Mouse (Mus musculus): ENCODE results near the gene Pus3. TPM values are rescaled to one million over a fixed set of nuclear protein-coding genes. Genes with fewer than 3 reads are reported as not detected.

Gene Pus3
- polyA plus RNA-seq, 1 experiment from 2014 or later = 24.8 TPM

DNA sequence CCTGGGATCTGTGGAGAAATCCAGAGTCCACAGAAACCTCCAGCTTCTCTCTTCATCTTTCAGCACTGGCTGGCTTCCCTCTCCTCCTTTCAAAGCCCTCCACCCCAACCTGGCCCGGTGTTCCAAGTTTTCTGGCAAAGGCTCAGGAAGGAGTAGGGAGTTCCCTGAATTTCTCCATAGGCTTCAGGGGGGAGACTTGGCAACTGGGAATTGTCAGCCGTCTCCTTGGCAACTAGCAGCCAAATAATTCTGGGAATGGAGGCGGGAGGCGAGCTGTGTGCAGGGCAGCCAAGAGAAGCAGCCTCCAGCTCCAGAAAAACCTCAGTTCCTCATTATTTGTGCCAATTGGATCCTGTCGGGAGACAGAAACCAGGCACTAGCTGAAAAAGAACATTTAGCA is 34.9 kb upstream of the Pus3 start:
- H3K27me3 ChIP-seq (ENCODE audit: control insufficient read depth, insufficient read depth, low read length) = no peaks in the 10 kb centered on the region
- 18% methylated on average over 5 of the region's 5 CpGs for WGBS
- H3K4me3 ChIP-seq (ENCODE audit: low read depth, low read length) = no peak overlapping the region
- ATAC-seq (ENCODE audit: low FRiP score) (peak; percentile 73), DNase-seq (ENCODE audit: low spot score, missing footprints) (peak; percentile 87)
- H3K4me2 ChIP-seq = no peak overlapping the region
- H3K36me3 ChIP-seq (ENCODE audit: control insufficient read depth, insufficient read depth, low read length) = no peaks in the 10 kb centered on the region
- peaks cover 10% of the 10 kb centered on the region for H3K4me1 ChIP-seq (ENCODE audit: control insufficient read depth, insufficient read depth, low read length)
- no peak overlapping the region for H3K9ac ChIP-seq (ENCODE audit: low read length)
- H3K27ac ChIP-seq (ENCODE audit: low read depth, low read length) = no peak overlapping the region
- no peaks in the 10 kb centered on the region for H3K9me3 ChIP-seq (ENCODE audit: control insufficient read depth, low read length)

- Histone ChIP-seq H3K9ac (ENCODE audit: low read length) (no peak overlapping the region), H3K36me3 (ENCODE audit: control insufficient read depth, insufficient read depth, low read length) (no peaks in the 10 kb centered on the region), H3K27ac (ENCODE audit: low read depth, low read length) (no peak overlapping the region), H3K4me3 (ENCODE audit: low read depth, low read length) (no peak overlapping the region), H3K4me1 (ENCODE audit: control insufficient read depth, insufficient read depth, low read length) (peaks cover 10% of the 10 kb centered on the region), H3K9me3 (ENCODE audit: control insufficient read depth, low read length) (no peaks in the 10 kb centered on the region), H3K4me2 (no peak overlapping the region), H3K27me3 (ENCODE audit: control insufficient read depth, insufficient read depth, low read length) (no peaks in the 10 kb centered on the region)
- peak; percentile 86 for ATAC-seq (ENCODE audit: low FRiP score)
- 27% methylated on average over 7 of the region's 7 CpGs for WGBS
- peak; percentile 97 for DNase-seq (ENCODE audit: low spot score, missing footprints)
Measured at GRCm38 (mm10) chr9:35523941-35524411, 34.4 kb upstream of the Pus3 start.

- H3K4me1 ChIP-seq (ENCODE audit: control insufficient read depth, insufficient read depth, low read length) = no peaks in the 10 kb centered on the region
- DNase-seq (ENCODE audit: low spot score, missing footprints) (peak; percentile 49), ATAC-seq (ENCODE audit: low FRiP score) (no peak)
- H3K27me3 ChIP-seq (ENCODE audit: control insufficient read depth, insufficient read depth, low read length) = no peaks in the 10 kb centered on the region
- no peak overlapping the region for H3K9ac ChIP-seq (ENCODE audit: low read length)
- no peak overlapping the region for H3K27ac ChIP-seq (ENCODE audit: low read depth, low read length)
- H3K4me2 ChIP-seq = no peak overlapping the region
- no peaks in the 10 kb centered on the region for H3K36me3 ChIP-seq (ENCODE audit: control insufficient read depth, insufficient read depth, low read length)
- 65% methylated on average over 3 of the region's 3 CpGs for WGBS
- H3K9me3 ChIP-seq (ENCODE audit: control insufficient read depth, low read length) = no peaks in the 10 kb centered on the region
- H3K4me3 ChIP-seq (ENCODE audit: low read depth, low read length) = no peak overlapping the region
Measured at GRCm38 (mm10) chr9:35529141-35529540, 29.3 kb upstream of the Pus3 start.

DNA sequence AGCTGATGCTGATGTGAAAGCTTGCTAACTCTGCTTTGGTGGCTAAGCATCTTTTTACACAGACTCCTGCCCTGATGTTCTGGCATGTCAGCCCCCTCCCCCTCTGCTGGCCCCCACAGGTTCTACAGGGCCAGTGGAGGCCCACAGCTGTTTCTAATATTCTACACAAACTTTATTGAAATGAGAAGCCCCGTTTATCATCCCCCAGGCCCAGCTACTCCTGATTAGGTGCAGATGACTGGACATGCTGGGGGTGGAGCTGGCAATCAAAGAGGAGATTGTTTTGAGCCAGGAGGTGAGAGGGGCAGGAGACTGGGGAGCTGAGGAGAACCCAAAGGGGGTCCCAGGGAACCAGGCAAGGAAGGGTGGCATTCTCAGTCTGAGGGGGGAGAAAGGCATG is 28.6 kb upstream of the Pus3 start:
- no peak overlapping the region for H3K4me3 ChIP-seq (ENCODE audit: low read depth, low read length)
- ATAC-seq (ENCODE audit: low FRiP score) (no peak), DNase-seq (ENCODE audit: low spot score, missing footprints) (peak; percentile 59)
- H3K27ac ChIP-seq (ENCODE audit: low read depth, low read length) = no peak overlapping the region
- H3K4me2 ChIP-seq = no peak overlapping the region
- H3K4me1 ChIP-seq (ENCODE audit: control insufficient read depth, insufficient read depth, low read length) = no peaks in the 10 kb centered on the region
- WGBS = 53% methylated on average over 1 of the region's 1 CpGs
- no peaks in the 10 kb centered on the region for H3K27me3 ChIP-seq (ENCODE audit: control insufficient read depth, insufficient read depth, low read length)
- no peaks in the 10 kb centered on the region for H3K36me3 ChIP-seq (ENCODE audit: control insufficient read depth, insufficient read depth, low read length)
- H3K9ac ChIP-seq (ENCODE audit: low read length) = no peak overlapping the region
- H3K9me3 ChIP-seq (ENCODE audit: control insufficient read depth, low read length) = no peaks in the 10 kb centered on the region

- no peak for ATAC-seq (ENCODE audit: low FRiP score)
- no peak for DNase-seq (ENCODE audit: low spot score, missing footprints)
- Histone ChIP-seq H3K27me3 (ENCODE audit: control insufficient read depth, insufficient read depth, low read length) (no peaks in the 10 kb centered on the region), H3K9ac (ENCODE audit: low read length) (no peak overlapping the region), H3K4me2 (no peak overlapping the region), H3K27ac (ENCODE audit: low read depth, low read length) (no peak overlapping the region), H3K36me3 (ENCODE audit: control insufficient read depth, insufficient read depth, low read length) (no peaks in the 10 kb centered on the region), H3K4me1 (ENCODE audit: control insufficient read depth, insufficient read depth, low read length) (no peaks in the 10 kb centered on the region), H3K4me3 (ENCODE audit: low read depth, low read length) (no peak overlapping the region), H3K9me3 (ENCODE audit: control insufficient read depth, low read length) (no peaks in the 10 kb centered on the region)
- WGBS = 80% methylated on average over 9 of the region's 9 CpGs
Measured at GRCm38 (mm10) chr9:35533266-35533665, 25.1 kb upstream of the Pus3 start.

GRCm38 (mm10) chr9:35535110-35535509 is 23.3 kb upstream of the Pus3 start:
- Histone ChIP-seq H3K4me3 (ENCODE audit: low read depth, low read length) (no peak overlapping the region), H3K4me1 (ENCODE audit: control insufficient read depth, insufficient read depth, low read length) (no peaks in the 10 kb centered on the region), H3K36me3 (ENCODE audit: control insufficient read depth, insufficient read depth, low read length) (no peaks in the 10 kb centered on the region), H3K27ac (ENCODE audit: low read depth, low read length) (no peak overlapping the region), H3K9me3 (ENCODE audit: control insufficient read depth, low read length) (no peaks in the 10 kb centered on the region), H3K9ac (ENCODE audit: low read length) (no peak overlapping the region), H3K4me2 (no peak overlapping the region), H3K27me3 (ENCODE audit: control insufficient read depth, insufficient read depth, low read length) (no peaks in the 10 kb centered on the region)
- 8% methylated on average over 2 of the region's 2 CpGs for WGBS
- DNase-seq (ENCODE audit: low spot score, missing footprints) (peak; percentile 93), ATAC-seq (ENCODE audit: low FRiP score) (peak; percentile 90)

DNA sequence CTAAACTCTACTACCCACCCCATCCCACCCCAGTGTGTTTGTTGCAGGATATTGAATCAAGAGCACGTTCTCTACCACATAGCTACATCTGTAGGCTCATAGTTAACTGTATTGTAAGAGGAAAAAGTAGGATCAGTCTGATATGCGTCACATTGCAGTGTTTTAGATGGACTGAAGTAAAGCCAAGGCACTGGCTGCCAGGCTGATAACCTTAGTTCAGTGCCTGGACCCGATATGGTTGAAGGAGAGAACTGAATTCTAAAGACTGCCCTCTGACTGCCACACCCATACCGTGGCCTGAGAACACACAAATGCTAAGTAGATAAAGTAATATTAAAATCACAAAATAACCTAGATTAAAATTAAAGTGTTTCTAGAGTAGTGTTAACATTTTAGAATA is 22.5 kb upstream of the Pus3 start:
- DNase-seq (ENCODE audit: low spot score, missing footprints) (peak; percentile 69), ATAC-seq (ENCODE audit: low FRiP score) (no peak)
- Histone ChIP-seq H3K27me3 (ENCODE audit: control insufficient read depth, insufficient read depth, low read length) (no peaks in the 10 kb centered on the region), H3K9me3 (ENCODE audit: control insufficient read depth, low read length) (no peaks in the 10 kb centered on the region), H3K4me2 (no peak overlapping the region), H3K4me1 (ENCODE audit: control insufficient read depth, insufficient read depth, low read length) (no peaks in the 10 kb centered on the region), H3K27ac (ENCODE audit: low read depth, low read length) (no peak overlapping the region), H3K36me3 (ENCODE audit: control insufficient read depth, insufficient read depth, low read length) (no peaks in the 10 kb centered on the region), H3K4me3 (ENCODE audit: low read depth, low read length) (no peak overlapping the region), H3K9ac (ENCODE audit: low read length) (no peak overlapping the region)
- 81% methylated on average over 4 of the region's 4 CpGs for WGBS

DNA sequence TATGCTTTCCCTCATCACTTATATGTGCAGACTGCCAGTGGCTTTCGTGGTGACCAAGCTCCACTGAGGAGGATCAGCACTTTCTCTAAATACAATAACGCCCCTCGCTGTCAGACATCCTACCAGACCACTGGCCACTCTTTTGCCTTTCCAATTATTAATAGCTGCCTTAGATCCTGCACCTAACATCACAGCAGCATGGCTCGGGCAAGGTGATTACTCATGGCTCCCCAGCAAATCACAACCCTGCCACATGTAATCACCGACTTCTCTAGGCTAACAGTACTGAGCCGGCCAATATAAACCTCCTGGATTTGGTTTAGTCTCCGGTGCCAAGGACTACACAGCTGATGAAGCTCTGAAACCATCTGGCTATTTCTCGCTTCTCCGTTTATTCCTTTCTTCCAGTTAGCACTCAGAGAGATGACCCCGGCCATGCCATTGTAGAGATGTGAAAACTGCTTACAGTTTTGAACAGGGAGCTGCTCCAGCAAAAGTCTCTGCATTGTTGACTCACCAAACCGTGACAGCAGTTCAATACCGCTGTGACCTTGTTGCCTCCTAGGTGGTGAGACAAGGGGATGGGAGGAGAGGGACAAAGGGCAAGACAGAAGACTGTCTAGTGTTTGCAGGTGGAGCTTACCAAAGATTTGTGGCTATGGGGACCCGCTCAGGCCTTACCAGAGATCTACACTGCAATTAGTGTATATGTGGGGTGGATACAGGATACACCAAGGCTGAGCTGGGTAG is 19.2 kb upstream of the Pus3 start:
- no peaks in the 10 kb centered on the region for H3K9me3 ChIP-seq (ENCODE audit: control insufficient read depth, low read length)
- H3K4me2 ChIP-seq = no peak overlapping the region
- 78% methylated on average over 13 of the region's 13 CpGs for WGBS
- H3K27ac ChIP-seq (ENCODE audit: low read depth, low read length) = no peak overlapping the region
- no peaks in the 10 kb centered on the region for H3K36me3 ChIP-seq (ENCODE audit: control insufficient read depth, insufficient read depth, low read length)
- no peak overlapping the region for H3K9ac ChIP-seq (ENCODE audit: low read length)
- H3K27me3 ChIP-seq (ENCODE audit: control insufficient read depth, insufficient read depth, low read length) = no peaks in the 10 kb centered on the region
- no peak for DNase-seq (ENCODE audit: low spot score, missing footprints)
- no peaks in the 10 kb centered on the region for H3K4me1 ChIP-seq (ENCODE audit: control insufficient read depth, insufficient read depth, low read length)
- no peak for ATAC-seq (ENCODE audit: low FRiP score)
- H3K4me3 ChIP-seq (ENCODE audit: low read depth, low read length) = no peak overlapping the region

- no peak overlapping the region for H3K4me2 ChIP-seq
- H3K9me3 ChIP-seq (ENCODE audit: control insufficient read depth, low read length) = no peaks in the 10 kb centered on the region
- no peaks in the 10 kb centered on the region for H3K4me1 ChIP-seq (ENCODE audit: control insufficient read depth, insufficient read depth, low read length)
- no peak overlapping the region for H3K4me3 ChIP-seq (ENCODE audit: low read depth, low read length)
- no peaks in the 10 kb centered on the region for H3K27me3 ChIP-seq (ENCODE audit: control insufficient read depth, insufficient read depth, low read length)
- H3K9ac ChIP-seq (ENCODE audit: low read length) = no peak overlapping the region
- no peaks in the 10 kb centered on the region for H3K36me3 ChIP-seq (ENCODE audit: control insufficient read depth, insufficient read depth, low read length)
- ATAC-seq (ENCODE audit: low FRiP score) = no peak
- DNase-seq (ENCODE audit: low spot score, missing footprints) = no peak
- WGBS = 85% methylated on average over 5 of the region's 5 CpGs
- no peak overlapping the region for H3K27ac ChIP-seq (ENCODE audit: low read depth, low read length)
Measured at GRCm38 (mm10) chr9:35541024-35541423, 17.4 kb upstream of the Pus3 start.
